Mouse (Mus musculus): ENCODE measurements around the gene Atp2b1.

- no peak for TF ChIP-seq GATA1 (IDR thresholded peaks at IDR 0.05; ENCODE audit: borderline replicate concordance, low read length)
- TF ChIP-seq FLI1 (IDR thresholded peaks at IDR 0.05; ENCODE audit: low read length), result no peak
Observed at GRCm38 (mm10) chr10:98956124-98956523, 41.9 kb downstream of the Atp2b1 start.
